Mouse (Mus musculus): ENCODE results near the gene Abtb2. TPM values are rescaled to one million over a fixed set of nuclear protein-coding genes. Genes with fewer than 3 reads are reported as not detected.

Abtb2 gene
- total RNA-seq, 1 experiment = 5.5 TPM

DNA sequence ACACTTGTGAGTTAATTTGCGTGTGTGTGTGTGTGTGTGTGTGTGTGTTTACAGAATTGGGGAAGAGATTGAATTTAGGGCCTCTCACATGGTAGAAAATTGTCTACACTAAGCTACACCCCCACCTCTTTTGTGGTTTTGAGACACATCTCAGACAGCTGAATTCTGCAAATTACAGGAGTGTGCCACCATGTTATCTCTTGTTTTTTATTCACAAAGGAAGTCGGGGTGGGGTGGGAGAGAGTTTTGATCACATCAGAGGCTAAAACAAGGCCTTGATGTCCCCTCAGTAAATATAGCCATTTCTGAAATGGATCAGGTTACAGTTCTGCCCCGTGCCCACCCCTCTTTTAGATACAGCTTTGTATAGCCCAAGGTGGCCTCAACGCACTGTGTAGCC is 86.0 kb downstream of the Abtb2 start:
- Histone ChIP-seq H3K9me3 (ENCODE audit: control insufficient read depth, insufficient read depth, low read depth, low read length) (no peaks in the 10 kb centered on the region), H3K4me1 (ENCODE audit: control insufficient read depth in 2 of 2, insufficient read depth in 2 of 2, low read length in 2 of 2, poor library complexity in 1 of 2) (peaks cover 0 to 2% of the 10 kb centered on the region in 2 experiments; a peak in 1 of 4 replicates), H3K9ac (ENCODE audit: insufficient read depth, low read depth, low read length, poor library complexity, severe bottlenecking) (no peak overlapping the region), H3K27ac (ENCODE audit: insufficient read depth, low read depth, low read length, poor library complexity, severe bottlenecking) (no peak overlapping the region), H3K4me3 (ENCODE audit: insufficient read depth in 1 of 2, low read depth in 1 of 2, low read length in 2 of 2, poor library complexity in 1 of 2, severe bottlenecking in 1 of 2) (no peak overlapping the region), H3K36me3 (ENCODE audit: control insufficient read depth, insufficient read depth, low read length, poor library complexity, severe bottlenecking) (no peaks in the 10 kb centered on the region)
- no peak for TF ChIP-seq MAFK (IDR thresholded peaks at IDR 0.05; ENCODE audit: insufficient read depth, low read depth, low read length)
- no peak for TF ChIP-seq ZNF384 (IDR thresholded peaks at IDR 0.05; ENCODE audit: low read depth, low read length)
- no peak for TF ChIP-seq HCFC1 (IDR thresholded peaks at IDR 0.05; ENCODE audit: borderline replicate concordance, insufficient read depth, low read length)
- no peak for TF ChIP-seq CHD2 (IDR thresholded peaks at IDR 0.05; ENCODE audit: low read depth, low read length)
- in situ Hi-C loops (cut with MboI; ENCODE audit: low sequenced_read_pairs in 2 of 2, unreplicated experiment in 2 of 2) = no loop called here
- DNase-seq (ENCODE audit: low read depth, low spot score) = no peak

DNA sequence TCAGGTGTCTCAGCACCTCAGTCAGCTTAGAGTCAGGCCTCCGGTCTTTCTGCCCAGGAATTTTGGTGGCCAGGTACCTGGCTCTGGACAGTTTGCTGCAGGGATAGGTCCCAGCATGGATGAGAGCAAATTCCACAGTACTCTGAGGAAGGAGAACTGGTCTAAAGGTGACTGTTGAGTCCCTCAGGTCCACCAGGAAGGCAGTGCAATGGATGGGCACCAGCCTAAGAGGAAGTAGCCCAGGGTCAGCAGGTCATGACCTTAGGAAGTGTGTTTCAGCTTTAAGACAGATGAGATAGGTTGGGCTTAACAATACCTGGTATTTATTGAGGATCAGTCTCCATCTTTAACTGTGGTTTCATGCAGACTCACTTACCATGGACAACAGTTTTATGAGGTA is 88.9 kb downstream of the Abtb2 start:
- Histone ChIP-seq H3K9ac (ENCODE audit: insufficient read depth, low read depth, low read length, poor library complexity, severe bottlenecking) (no peak overlapping the region), H3K27ac (ENCODE audit: insufficient read depth, low read depth, low read length, poor library complexity, severe bottlenecking) (no peak overlapping the region), H3K36me3 (ENCODE audit: control insufficient read depth, insufficient read depth, low read length, poor library complexity, severe bottlenecking) (no peaks in the 10 kb centered on the region), H3K4me1 (ENCODE audit: control insufficient read depth in 2 of 2, insufficient read depth in 2 of 2, low read length in 2 of 2, poor library complexity in 1 of 2) (peaks cover 0 to 2% of the 10 kb centered on the region in 2 experiments; a peak in 1 of 4 replicates), H3K4me3 (ENCODE audit: insufficient read depth in 1 of 2, low read depth in 1 of 2, low read length in 2 of 2, poor library complexity in 1 of 2, severe bottlenecking in 1 of 2) (no peak overlapping the region), H3K9me3 (ENCODE audit: control insufficient read depth, insufficient read depth, low read depth, low read length) (no peaks in the 10 kb centered on the region)
- TF ChIP-seq CHD2 (IDR thresholded peaks at IDR 0.05; ENCODE audit: low read depth, low read length) (no peak), MAFK (IDR thresholded peaks at IDR 0.05; ENCODE audit: insufficient read depth, low read depth, low read length) (no peak), ZC3H11A (IDR thresholded peaks at IDR 0.05; ENCODE audit: borderline replicate concordance, low read depth, low read length) (no peak), HCFC1 (IDR thresholded peaks at IDR 0.05; ENCODE audit: borderline replicate concordance, insufficient read depth, low read length) (no peak), ZNF384 (IDR thresholded peaks at IDR 0.05; ENCODE audit: low read depth, low read length) (no peak)
- in situ Hi-C loops (cut with MboI; ENCODE audit: low sequenced_read_pairs in 2 of 2, unreplicated experiment in 2 of 2) = no loop called here
- DNase-seq (ENCODE audit: low read depth, low spot score) = no peak

DNA sequence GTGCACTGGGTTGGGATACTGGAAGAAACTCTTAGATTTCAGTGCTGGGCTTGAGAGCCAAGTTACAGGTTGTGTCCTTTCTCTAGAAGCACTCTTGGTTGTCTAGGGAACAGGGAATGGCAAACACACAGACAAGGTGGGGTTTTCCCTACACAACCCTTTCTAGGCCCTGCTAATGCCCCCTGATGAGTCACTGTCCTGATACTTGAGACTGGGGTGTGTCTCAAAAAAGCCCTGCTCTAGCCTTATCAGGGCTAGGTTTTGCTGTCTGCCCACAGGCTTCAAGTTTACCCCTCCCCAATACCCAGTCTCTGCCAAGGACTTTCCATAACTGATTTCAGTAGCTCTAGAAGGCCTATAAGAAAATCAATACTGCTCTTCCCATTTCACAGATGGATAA is 89.9 kb downstream of the Abtb2 start:
- H3K9ac ChIP-seq (ENCODE audit: insufficient read depth, low read depth, low read length, poor library complexity, severe bottlenecking) = no peak overlapping the region
- DNase-seq (ENCODE audit: low read depth, low spot score) = no peak
- H3K36me3 ChIP-seq (ENCODE audit: control insufficient read depth, insufficient read depth, low read length, poor library complexity, severe bottlenecking) = no peaks in the 10 kb centered on the region
- TF ChIP-seq CHD2 (IDR thresholded peaks at IDR 0.05; ENCODE audit: low read depth, low read length) (no peak), ZNF384 (IDR thresholded peaks at IDR 0.05; ENCODE audit: low read depth, low read length) (no peak), ZC3H11A (IDR thresholded peaks at IDR 0.05; ENCODE audit: borderline replicate concordance, low read depth, low read length) (no peak), MAFK (IDR thresholded peaks at IDR 0.05; ENCODE audit: insufficient read depth, low read depth, low read length) (no peak), HCFC1 (IDR thresholded peaks at IDR 0.05; ENCODE audit: borderline replicate concordance, insufficient read depth, low read length) (no peak)
- H3K27ac ChIP-seq (ENCODE audit: insufficient read depth, low read depth, low read length, poor library complexity, severe bottlenecking) = no peak overlapping the region
- no peaks in the 10 kb centered on the region for H3K9me3 ChIP-seq (ENCODE audit: control insufficient read depth, insufficient read depth, low read depth, low read length)
- peaks cover 0 to 2% of the 10 kb centered on the region in 2 experiments; a peak in 1 of 4 replicates for H3K4me1 ChIP-seq (ENCODE audit: control insufficient read depth in 2 of 2, insufficient read depth in 2 of 2, low read length in 2 of 2, poor library complexity in 1 of 2)
- no peak overlapping the region for H3K4me3 ChIP-seq (ENCODE audit: insufficient read depth in 1 of 2, low read depth in 1 of 2, low read length in 2 of 2, poor library complexity in 1 of 2, severe bottlenecking in 1 of 2)
- in situ Hi-C loops (cut with MboI; ENCODE audit: low sequenced_read_pairs in 2 of 2, unreplicated experiment in 2 of 2) = no loop called here

DNA sequence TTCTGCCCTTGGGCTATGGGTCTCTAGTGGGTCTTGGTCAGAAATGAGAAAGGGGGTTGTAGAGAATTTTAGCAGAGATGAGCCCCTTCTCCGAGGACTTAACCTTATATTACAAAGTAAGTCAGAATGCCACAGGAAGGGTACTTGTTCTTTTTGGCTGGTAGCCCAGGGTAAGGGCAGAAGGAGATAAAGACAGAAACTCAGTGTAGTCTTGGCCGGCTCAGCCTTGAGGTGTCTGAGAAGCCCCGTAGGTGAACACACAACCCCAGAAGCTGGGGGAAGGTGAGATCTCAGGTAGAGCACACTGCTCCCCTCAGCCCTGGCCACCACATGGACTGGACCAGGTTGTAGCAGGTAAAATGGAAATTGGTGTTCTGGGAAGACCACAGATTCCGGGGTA is 93.1 kb downstream of the Abtb2 start:
- H3K9ac ChIP-seq (ENCODE audit: insufficient read depth, low read depth, low read length, poor library complexity, severe bottlenecking) = no peak overlapping the region
- no peak for DNase-seq (ENCODE audit: low read depth, low spot score)
- no peak for TF ChIP-seq ZC3H11A (IDR thresholded peaks at IDR 0.05; ENCODE audit: borderline replicate concordance, low read depth, low read length)
- no peaks in the 10 kb centered on the region for H3K9me3 ChIP-seq (ENCODE audit: control insufficient read depth, insufficient read depth, low read depth, low read length)
- no peak overlapping the region for H3K4me3 ChIP-seq (ENCODE audit: insufficient read depth in 1 of 2, low read depth in 1 of 2, low read length in 2 of 2, poor library complexity in 1 of 2, severe bottlenecking in 1 of 2)
- in situ Hi-C loops (cut with MboI; ENCODE audit: low sequenced_read_pairs in 2 of 2, unreplicated experiment in 2 of 2) = no loop called here
- no peaks in the 10 kb centered on the region for H3K36me3 ChIP-seq (ENCODE audit: control insufficient read depth, insufficient read depth, low read length, poor library complexity, severe bottlenecking)
- peaks cover 0 to 2% of the 10 kb centered on the region in 2 experiments; a peak in 1 of 4 replicates for H3K4me1 ChIP-seq (ENCODE audit: control insufficient read depth in 2 of 2, insufficient read depth in 2 of 2, low read length in 2 of 2, poor library complexity in 1 of 2)
- no peak overlapping the region for H3K27ac ChIP-seq (ENCODE audit: insufficient read depth, low read depth, low read length, poor library complexity, severe bottlenecking)

Data from ES-E14 (cell line).